Mouse (Mus musculus) G1E-ER4 (cell line): ENCODE data around the gene Zfp384. TPM values are rescaled to one million over a fixed set of nuclear protein-coding genes. Genes with fewer than 3 reads are reported as not detected.

Experiments
- GATA1 ChIP-seq: IDR thresholded peaks from one replicate; pipeline ENCODE4 v1.8.0; 2012; ENCODE audit warnings: low read length, inconsistent platforms
- polyA plus RNA-seq: library from polyadenylated mRNA; stranded (reverse); fragments of >175 nt; gene quantifications from 2 replicates; pipeline ENCODE4 v1.2.3, GENCODE M21; 2012

The Zfp384 gene
- 59.3 and 76.3 TPM in 2 replicates for polyA plus RNA-seq

GRCm38 (mm10) chr6:125009129-125009180 lies at the start of gene Zfp384:
TSS of gene Zfp384 (plus strand) at chr6:125009145.
- no peak for TF ChIP-seq GATA1

GRCm38 (mm10) chr6:124959960-124960359 lies 49.0 kb upstream of the Zfp384 start:
- no peak for TF ChIP-seq GATA1

GRCm38 (mm10) chr6:124961021-124961420 lies 47.9 kb upstream of the Zfp384 start:
- TF ChIP-seq GATA1 = no peak

GRCm38 (mm10) chr6:124964638-124965037 lies 44.3 kb upstream of the Zfp384 start:
- no peak for TF ChIP-seq GATA1

- TF ChIP-seq GATA1 = no peak
These were observed 43.7 kb upstream of the Zfp384 start, which contains the start of gene Cops7a for GRCm38 (mm10) chr6:124965088-124965719. TSS of gene Cops7a (minus strand) at chr6:124965538.

GRCm38 (mm10) chr6:124965747-124966146 lies 43.2 kb upstream of the Zfp384 start:
- no peak for TF ChIP-seq GATA1

GRCm38 (mm10) chr6:124966466-124967118 lies 42.4 kb upstream of the Zfp384 start:
- TF ChIP-seq GATA1 = no peak

GRCm38 (mm10) chr6:124967766-124968165 lies 41.2 kb upstream of the Zfp384 start:
- no peak for TF ChIP-seq GATA1

- TF ChIP-seq GATA1 = no peak
These were observed 16.7 kb upstream of the Zfp384 start for GRCm38 (mm10) chr6:124992241-124992640.

GRCm38 (mm10) chr6:124993365-124993764 lies 15.6 kb upstream of the Zfp384 start:
- TF ChIP-seq GATA1 = no peak

GRCm38 (mm10) chr6:124993876-124994275 lies 15.1 kb upstream of the Zfp384 start:
- TF ChIP-seq GATA1 = no peak

GRCm38 (mm10) chr6:124995246-124995645 lies 13.7 kb upstream of the Zfp384 start:
- TF ChIP-seq GATA1 = no peak

- TF ChIP-seq GATA1 = no peak
These were observed 13.0 kb upstream of the Zfp384 start for GRCm38 (mm10) chr6:124995831-124996403.

GRCm38 (mm10) chr6:124996551-124997501 lies 12.1 kb upstream of the Zfp384 start, which contains the start of gene Pianp:
TSS of gene Pianp (plus strand) at chr6:124996694.
- no peak for TF ChIP-seq GATA1

- no peak for TF ChIP-seq GATA1
These were observed 10.9 kb upstream of the Zfp384 start for GRCm38 (mm10) chr6:124998066-124998465.

GRCm38 (mm10) chr6:124999091-124999490 lies 9.9 kb upstream of the Zfp384 start:
- TF ChIP-seq GATA1 = no peak
